Mouse (Mus musculus): ENCODE data around the gene Pianp.

DNA sequence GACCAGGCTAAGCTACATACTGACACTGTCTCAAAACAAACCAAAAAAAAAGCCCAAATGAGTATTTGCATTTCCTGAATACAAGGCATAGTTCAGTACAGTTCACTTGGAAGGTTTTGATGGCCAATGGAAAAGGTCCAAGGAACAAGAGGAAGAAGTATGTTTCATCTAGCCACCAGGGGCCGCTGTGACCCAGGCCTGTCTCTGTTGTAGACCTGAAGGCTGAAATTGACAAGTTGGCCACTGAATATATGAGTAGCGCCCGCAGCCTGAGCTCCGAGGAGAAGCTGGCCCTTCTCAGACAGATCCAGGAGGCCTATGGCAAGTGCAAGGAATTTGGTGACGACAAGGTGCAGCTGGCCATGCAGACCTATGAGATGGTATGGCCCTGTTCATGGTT lies 50.2 kb downstream of the Pianp start:
- TF ChIP-seq CTCF (IDR thresholded peaks at IDR 0.05; ENCODE audit: insufficient read depth, low read length): peak; percentile 90
- no peak for TF ChIP-seq POLR2A (IDR thresholded peaks at IDR 0.05; ENCODE audit: borderline replicate concordance, extremely low read depth, low read depth, low read length)
